Mouse (Mus musculus) CD4-positive, CD25-positive, alpha-beta regulatory T cell, adult 2 months (primary cell): ENCODE data around the gene Ckap2.
A peak's percentile ranks its signal among the peaks of the same experiment; 100 is the strongest.

Experiments
- DNase-seq: peaks from one replicate; pipeline ENCODE4 v3.0.0-alpha.2; 2012; ENCODE audit warnings: low read depth, low spot score

Gene Ckap2

GRCm38 (mm10) chr8:22185431-22186397 lies at the start of gene Ckap2:
TSS of gene Ckap2 (minus strand) at chr8:22185819.
- peak; percentile 87 for DNase-seq

DNA sequence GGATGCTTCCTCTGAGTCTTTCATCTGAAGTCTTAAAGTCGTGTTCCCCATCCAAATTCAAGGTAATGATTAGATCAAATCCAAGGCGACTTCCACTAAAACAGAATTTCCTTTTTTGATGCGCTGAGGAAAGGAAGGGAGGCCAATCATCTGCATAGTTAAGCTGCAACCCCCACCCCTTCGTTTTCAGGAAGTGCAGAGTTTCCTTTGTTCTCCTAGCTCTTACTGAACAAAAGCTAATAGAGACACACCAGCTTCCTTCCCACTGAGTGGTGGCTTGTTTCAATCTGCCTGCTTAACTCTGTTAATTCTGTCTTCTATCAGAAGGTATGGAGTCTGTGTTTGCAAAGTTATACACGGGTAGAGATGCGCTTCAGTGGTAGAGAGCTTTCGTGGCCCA lies 43.0 kb upstream of the Ckap2 start:
- DNase-seq, result peak; percentile 20

DNA sequence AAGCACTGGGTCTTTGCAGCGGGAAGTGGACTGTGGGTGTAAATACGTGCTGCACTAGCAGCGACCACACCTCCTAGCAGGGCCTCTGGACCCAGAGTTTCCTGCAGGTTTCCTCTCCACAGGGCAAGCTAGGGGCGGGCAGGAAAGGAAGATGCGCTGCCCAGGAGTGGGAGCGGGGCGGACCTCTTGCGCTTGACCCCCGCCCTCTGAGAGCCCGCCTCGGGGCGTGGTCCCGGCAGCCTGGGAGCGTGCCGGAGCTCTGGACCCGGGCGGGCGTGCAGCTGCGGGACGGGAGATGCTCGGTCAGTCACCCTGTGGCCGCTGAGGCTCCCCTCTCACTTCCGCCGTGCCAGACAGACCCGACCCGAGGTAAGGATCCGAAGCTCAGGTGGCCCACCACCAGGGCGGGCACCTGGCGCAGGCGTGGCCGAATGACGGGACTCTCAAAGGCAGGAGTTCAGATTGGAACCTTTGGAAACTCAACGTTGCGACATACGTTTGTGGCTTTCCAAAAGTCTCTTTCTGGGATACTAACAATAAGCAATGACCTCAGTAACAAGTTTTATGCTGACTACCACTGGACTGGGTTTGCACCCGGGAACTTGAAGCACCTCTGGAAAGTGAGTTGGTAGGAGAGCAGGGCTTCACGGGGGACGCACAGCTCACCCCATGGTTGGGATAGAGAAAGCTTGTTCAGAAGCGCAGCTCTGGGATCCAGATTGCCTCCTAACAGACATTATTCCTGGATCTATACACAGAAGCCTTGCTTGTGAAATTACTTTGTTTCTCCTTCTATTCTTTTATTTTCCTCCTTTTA lies 41.6 kb upstream of the Ckap2 start, which contains the start of gene Thsd1:
Gene Thsd1, plus strand, starts transcription at position 253 of the 817 bp plus-strand sequence.
- DNase-seq, result peak; percentile 37

- no peak for DNase-seq
These were observed 40.7 kb upstream of the Ckap2 start for GRCm38 (mm10) chr8:22226361-22226760.

- no peak for DNase-seq
These were observed 29.2 kb upstream of the Ckap2 start for GRCm38 (mm10) chr8:22214826-22215225.

GRCm38 (mm10) chr8:22209012-22209411 lies 23.4 kb upstream of the Ckap2 start:
- DNase-seq, result no peak

- no peak for DNase-seq
These were observed 21.9 kb upstream of the Ckap2 start for GRCm38 (mm10) chr8:22207535-22207934.

DNA sequence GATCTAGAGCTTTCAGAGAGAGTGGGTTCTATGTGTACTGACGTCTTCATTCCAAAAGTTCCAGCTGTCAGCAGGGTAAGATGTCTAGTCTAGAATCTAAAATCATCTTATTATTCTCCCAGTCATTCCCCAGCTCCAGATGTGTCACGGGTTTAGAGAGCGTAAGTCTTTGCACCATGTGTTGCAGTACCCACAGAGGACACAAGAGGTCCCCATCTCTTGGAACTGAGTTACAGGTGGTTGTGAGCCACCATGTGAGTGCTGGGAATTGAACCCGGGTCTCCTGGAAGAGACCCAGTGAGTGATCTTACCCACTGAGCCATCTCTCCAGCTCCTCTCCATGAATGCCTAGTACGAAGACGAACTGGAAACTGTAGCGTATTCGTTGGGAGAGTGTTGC lies 13.9 kb upstream of the Ckap2 start:
- DNase-seq, result peak; percentile 41

DNA sequence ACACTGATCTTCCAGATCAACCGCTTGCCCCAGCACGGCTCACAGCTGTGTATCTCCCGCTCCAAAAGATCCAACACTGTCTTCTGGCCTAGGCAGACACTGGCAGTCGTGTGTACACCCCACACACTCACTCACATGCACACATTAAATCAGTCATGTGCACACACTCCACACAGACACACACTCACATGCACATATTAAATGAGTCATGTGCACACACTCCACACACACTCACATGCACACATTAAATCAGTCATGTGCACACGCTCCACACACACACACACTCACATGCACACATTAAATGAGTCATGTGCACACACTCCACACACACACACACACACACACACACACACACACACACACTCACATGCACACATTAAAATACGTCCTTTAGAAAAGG lies 12.3 kb upstream of the Ckap2 start:
- no peak for DNase-seq

- peak; percentile 53 for DNase-seq
These were observed 7.9 kb upstream of the Ckap2 start for GRCm38 (mm10) chr8:22193432-22194010.

- peak; percentile 93 for DNase-seq
These were observed 7.2 kb upstream of the Ckap2 start, which contains the start of gene Vps36 for GRCm38 (mm10) chr8:22192660-22193431. TSS of gene Vps36 (plus strand) at chr8:22192809.

GRCm38 (mm10) chr8:22184884-22185283 lies 735 bp downstream of the Ckap2 start:
- DNase-seq, result peak; percentile 62

DNA sequence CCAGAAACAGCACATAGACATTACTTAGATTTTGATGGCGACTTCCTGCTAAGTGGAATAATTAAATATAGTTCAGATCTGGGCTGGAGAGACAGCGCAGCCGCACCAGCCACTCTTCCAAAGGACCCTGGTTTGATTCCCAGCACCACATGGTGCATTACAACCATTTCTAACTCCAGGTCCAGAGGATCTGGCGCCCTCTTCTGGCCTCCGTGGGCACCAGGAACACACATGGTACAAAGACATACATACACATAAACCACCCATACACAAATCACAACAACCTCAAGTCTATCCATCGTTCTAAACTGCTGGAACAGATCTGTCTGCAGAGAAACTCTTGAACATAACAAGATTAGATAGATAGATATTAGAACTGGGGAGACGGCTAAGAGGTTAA lies 9.7 kb downstream of the Ckap2 start:
- DNase-seq, result no peak

- DNase-seq, result no peak
These were observed 16.5 kb downstream of the Ckap2 start for GRCm38 (mm10) chr8:22169167-22169566.

- DNase-seq, result peak; percentile 96
These were observed 19.5 kb downstream of the Ckap2 start, which contains the start of gene Nek3 for GRCm38 (mm10) chr8:22166080-22166603. TSS of gene Nek3 (minus strand) at chr8:22166435.

- DNase-seq, result peak; percentile 7
These were observed 20.2 kb downstream of the Ckap2 start for GRCm38 (mm10) chr8:22165251-22166079.

DNA sequence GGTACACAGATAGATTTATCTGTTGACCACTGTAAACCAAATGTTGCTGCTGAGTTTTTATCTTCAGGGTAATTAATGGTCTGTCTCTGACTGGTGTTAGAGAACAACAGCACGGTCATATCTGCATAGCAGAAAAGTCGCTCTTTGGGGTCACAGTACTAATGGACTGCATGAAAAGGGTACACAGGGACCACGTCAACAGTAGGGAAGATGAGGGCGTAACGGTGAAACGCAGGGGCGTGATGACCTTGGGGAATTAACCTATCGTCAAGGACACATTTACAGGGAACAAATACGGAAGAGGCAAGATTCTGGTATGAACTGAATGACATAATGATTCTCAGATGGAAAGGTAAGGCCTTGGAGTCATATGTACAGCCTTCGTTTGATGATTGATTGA lies 21.2 kb downstream of the Ckap2 start:
- DNase-seq, result no peak

- DNase-seq, result no peak
These were observed 23.4 kb downstream of the Ckap2 start for GRCm38 (mm10) chr8:22162206-22162605.

DNA sequence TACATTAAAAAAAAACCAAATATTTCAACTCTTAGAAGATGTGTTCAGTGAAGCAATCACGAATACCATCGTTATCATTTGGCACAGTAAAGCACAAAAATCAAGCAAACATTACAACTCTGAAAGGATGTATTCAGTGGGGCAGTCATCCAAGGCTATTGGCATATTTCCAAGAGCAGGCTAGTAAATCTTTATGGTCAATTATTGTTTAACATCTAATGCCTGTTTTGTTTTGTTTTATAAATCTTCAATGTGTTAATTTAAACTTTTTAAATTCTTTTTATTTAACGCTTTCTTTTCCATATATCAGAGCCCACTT lies 35.3 kb downstream of the Ckap2 start:
- no peak for DNase-seq
